Mouse (Mus musculus) cerebellum, adult 9-11 months (tissue): ENCODE results near the gene Camta1.

Experiments
- DNase-seq: peaks from one replicate; pipeline ENCODE4 v3.0.0; 2022

The Camta1 gene

DNA sequence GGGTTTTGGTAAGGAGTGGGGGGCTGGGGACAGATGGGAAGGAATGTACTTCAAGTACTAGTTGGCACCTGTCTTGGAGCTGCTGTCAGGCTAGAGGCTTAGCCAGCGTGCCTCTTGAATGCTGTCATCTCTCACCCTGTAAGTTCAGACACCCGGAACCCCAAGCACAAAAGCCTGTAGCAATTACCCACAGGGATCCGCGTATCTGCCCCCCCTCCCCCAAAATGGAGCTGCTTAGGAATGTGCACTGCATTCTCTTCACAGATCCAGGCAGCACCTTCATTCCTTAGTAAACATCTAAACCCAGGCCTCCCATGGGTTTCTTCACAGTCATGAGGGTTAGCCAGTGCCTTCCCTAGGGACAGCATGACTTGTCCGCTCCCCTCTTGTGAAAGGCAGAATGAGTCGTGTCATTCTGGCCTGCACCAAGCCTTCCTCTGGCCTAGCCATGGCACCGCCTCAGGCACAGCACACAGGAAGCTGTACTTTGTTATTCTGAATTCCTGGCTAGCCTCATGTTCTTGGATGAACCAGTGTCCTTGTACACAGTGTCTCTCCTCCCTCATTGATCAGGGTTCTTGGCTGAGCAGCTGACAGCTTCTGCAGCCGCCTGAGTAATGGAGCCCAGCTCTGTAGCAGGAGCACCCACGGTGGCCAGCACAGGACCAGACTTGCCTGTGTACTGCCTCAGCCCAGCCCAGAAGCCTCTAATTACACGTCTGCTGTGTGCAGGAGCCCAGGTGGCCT lies 990.1 kb downstream of the Camta1 start:
- DNase-seq = no peak

DNA sequence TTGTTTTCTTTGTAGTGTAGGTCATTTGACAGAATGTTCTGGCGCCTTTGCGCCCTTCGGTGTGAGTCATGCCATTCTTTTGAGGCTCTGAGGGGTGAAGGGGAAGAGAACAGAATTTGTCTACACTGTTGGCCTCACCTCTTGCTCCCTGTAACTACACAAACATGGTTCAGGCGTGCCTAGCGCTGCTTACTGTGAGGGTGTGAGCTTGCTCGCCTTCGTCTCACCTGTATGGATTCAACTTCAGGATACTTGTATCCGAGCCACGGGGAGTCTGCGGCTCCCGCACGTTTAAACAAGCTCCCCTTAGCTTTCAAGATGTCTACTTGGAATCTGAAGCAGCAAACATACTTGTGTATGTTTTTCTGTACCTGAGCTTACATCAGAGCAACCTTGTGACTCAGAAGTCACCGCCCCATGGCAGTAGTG lies 990.7 kb downstream of the Camta1 start:
- DNase-seq = no peak

DNA sequence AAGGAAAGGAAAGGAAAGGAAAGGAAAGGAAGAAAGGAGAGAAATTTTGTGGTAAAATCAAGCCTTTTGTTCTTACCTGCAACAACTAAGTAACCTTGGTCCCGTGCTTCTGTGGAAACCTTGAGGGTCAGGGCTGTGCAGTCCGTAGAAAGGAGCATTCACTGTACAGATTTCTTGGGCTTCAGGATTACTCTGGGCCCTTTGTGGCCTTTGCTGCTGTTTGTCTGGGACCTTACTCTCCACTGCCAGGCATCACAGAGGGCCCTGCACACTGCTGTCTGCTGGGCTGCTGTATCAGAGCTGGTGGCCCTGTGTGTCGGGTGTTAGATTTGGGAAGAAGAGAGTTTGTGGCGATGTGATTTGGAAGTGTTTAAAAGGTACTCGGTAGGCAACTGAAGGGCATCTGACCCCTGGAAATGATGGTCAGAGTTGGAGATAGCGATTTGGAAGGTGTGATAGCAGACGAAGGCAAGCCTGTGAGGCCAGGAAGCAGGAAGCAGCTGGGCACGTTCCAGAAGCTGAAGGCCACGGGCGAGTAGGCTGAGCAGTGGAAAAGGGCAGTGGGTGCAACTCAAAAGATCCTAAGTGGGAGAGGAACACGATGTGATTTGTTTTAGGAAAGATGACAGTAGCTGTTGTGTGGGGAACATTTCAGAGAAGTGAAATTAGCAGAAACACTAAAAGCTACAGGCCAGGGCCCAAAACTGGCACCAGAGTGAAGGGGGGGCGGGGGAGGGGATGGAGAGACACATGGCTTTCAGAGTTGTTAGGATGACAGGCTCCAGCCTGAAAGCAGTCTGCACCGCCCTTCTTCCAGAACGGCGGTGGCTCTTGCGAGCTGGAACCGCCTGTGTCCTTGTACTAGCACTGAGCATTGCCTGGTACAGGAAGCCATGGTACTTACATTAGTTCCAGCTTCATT lies 992.1 kb downstream of the Camta1 start:
- no peak for DNase-seq

DNA sequence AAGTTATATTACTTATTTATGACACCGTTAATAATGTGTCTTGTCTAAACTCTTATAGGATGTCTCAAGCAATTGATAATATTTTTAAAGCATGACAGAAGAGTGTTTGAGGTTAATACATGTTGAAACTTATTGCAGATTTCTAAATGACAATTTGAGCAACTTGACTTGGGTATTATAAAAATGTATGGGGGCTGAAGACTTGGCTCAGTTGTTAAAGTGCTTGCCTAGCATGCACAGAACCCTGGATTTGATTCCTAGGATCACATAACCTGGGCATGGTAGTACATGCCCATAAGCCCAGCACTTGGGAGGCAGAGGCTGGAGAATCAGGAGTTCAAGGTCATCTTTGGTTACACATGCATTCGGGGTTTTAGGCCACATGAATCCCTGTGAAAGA lies 992.8 kb downstream of the Camta1 start:
- DNase-seq = no peak

DNA sequence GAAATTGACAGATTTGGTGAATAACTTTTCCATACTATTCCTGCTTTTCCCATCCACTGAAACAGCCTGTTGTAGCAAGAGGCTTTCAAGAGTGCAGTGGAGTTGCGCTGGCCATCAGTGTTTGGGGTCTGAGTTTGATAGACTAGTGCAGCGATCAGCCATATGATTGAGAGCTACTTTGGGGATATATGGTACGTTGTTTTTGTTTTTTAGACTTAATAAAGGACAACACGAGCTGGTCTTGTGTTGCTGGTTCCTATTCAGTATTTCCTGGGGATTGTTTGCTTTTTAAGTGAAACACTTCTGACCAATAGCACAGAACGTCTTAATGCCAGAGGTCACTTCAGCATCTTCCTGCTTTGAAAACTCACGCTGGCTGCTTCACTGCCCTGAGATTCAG lies 993.5 kb downstream of the Camta1 start:
- DNase-seq = no peak
